Mouse (Mus musculus) right cerebral cortex, postnatal 10 days (tissue): Measurements from ENCODE around the gene Acoxl.
A peak's percentile ranks its signal among the peaks of the same experiment; 100 is the strongest.

Source experiments
- DNase-seq, 2 experiments: peaks; one replicate each; pipeline ENCODE4 v3.0.0; 2021; ENCODE audit warnings: low spot score in 2 of 2

Gene Acoxl

GRCm38 (mm10) chr2:128140183-128140582, 301.5 kb downstream of the Acoxl start:
- DNase-seq = no peak

DNA sequence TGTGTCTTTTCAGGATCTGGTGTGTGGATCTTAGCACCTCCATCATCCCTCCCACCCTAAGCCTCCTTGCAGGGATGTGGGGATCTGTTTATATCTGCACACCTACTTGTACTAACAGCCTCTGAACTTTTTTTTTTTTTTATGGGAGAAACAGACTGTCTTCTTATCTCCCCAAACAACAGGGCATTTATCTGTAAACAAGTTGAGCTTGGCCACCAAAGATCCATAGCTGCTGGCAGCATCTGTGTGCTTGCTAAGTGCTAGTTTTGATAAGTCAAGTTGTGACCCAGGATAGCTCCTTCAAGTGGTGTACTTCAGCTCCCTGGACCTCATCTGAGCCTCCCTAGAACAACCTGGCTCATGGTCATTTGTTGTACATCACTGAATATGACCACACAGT, 305.3 kb downstream of the Acoxl start:
- no peak for DNase-seq

- DNase-seq = no peak
Measured at GRCm38 (mm10) chr2:128145433-128145832, 306.8 kb downstream of the Acoxl start.

DNA sequence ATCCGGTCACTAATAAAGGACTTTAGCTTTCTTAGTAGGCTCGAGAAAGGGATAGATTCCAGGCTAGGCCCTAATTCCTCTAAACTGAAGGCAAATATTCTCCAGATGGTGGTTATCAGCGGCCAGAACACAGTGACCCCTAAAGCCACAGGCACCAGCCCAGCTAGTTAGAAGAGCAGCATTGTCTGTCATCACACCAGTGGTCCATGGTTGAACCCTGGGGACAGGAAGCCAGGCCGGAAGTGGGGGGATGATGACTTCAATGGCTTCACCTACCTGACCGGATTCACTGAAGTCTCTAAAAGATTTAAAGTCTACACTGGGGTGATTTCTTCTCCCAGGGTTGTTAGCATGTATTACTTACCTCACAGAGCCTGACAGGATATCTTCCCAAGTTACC, 310.9 kb downstream of the Acoxl start:
- no peak for DNase-seq

DNA sequence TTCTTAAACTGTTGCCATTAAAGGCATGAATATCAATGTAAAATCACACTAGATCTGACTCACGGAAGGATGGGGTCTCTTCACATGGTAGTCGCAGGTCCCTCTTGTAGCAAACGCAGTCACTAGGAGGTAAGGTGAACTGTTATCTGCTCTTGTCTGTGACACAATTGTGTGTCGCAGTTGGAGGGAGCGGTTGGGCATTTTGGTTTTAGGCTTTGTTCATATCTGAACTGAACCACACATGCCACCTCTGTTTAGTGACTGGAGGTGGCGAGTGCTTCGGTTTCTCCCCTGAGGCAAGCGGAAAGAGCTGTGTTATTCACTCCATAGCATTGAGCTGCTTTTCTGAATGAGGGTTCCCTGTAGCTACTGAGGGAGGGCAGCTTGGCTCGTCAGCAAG, 313.5 kb downstream of the Acoxl start:
- DNase-seq = no peak

GRCm38 (mm10) chr2:128152845-128153550, 314.3 kb downstream of the Acoxl start:
- no peak for DNase-seq

DNA sequence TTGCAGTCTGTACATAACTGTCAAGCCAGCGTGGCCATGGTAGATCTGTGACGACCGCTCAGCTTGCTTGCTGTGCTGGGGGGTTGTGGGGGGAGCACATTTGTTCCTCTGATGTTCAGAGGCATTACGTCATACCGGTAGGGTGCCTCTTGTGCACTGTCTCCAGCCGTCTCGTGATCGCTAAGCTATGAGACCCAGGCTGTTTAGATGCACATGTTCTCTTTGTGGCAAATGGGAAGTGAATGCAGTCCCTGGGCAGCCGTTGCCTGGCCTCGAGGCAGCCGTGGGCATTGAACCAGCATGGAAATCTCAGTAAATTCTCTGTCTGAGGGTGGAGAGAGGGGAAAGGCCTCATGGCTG, 314.9 kb downstream of the Acoxl start:
- DNase-seq = no peak

DNA sequence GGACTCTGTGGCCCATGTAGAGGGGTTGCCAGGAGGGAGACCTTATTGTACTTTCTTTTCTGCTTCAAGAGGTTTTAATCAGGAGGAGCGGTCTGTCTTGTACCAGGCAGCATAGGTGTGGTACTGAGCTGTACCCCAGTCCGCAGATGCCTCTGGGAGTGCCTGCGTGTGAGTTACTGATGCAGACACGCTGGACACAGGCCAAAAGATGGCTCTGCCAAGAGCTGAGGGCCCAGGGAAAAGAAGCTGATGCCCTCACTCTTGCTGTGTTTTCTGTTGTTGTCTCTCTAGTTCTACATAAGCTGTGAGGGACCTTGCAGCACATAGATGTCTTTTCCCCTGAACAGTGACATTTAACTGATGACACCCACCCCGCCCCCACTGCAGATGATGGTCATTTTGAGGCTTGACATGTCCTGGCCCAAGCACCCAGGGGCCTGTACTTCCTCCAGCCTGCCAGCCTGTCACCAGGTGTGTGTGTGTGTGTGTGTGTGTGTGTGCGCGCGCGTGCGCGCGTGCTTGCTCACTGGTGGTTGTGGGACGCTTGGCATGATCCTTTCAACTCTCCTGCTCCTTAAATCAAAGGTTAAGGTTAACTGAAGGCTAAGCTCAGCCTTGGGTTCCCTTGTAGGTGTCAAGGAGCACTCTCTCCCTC, 316.9 kb downstream of the Acoxl start:
- DNase-seq = no peak

GRCm38 (mm10) chr2:128156067-128156462, 317.4 kb downstream of the Acoxl start:
- DNase-seq = no peak

- DNase-seq = no peak
Measured at GRCm38 (mm10) chr2:128156557-128157412, 318.1 kb downstream of the Acoxl start.

GRCm38 (mm10) chr2:128158734-128159410, 320.2 kb downstream of the Acoxl start:
- no peak for DNase-seq

GRCm38 (mm10) chr2:128159619-128160125, 321.0 kb downstream of the Acoxl start:
- no peak for DNase-seq

DNA sequence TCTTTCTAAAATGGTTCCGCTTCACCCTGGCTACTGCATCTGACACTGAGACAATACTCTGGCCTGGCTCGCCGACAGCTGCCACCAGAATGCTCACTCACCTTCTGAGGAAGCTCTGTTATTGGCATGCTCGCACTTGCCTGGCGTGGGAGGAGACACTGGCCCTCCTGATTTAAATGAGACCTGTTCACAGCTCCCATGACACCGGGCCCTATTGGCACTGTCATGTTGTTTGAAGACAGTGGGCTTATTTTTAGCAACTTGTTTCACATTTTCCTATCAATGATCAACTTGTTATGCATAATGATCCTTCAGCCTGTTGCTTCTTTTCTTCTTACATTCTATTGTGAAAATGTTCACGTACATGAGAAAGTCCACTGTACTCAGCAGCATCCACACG, 324.5 kb downstream of the Acoxl start:
- DNase-seq = no peak

GRCm38 (mm10) chr2:128166623-128167423, 328.1 kb downstream of the Acoxl start:
- peak; percentile 71 to 84 for DNase-seq

GRCm38 (mm10) chr2:128167930-128168329, 329.3 kb downstream of the Acoxl start:
- DNase-seq = no peak

DNA sequence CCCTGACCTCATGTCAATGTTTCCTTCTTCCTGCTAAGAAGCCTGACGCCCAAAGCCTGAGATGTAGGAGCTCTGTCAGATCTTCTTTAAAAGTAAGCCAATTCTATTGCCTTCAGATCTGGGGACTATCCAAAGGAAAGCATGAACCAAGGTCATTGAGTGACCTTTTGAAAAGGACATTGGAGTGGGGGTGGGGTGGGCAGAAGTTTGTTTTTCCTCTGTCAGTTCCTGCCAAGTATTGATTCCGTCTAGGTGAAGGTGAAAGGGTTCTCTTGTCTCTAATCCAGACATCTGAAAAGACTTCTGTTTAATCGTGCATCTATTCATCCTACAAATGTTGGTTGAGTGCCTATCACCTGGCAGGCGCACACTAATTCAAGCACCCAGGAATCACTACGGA, 330.8 kb downstream of the Acoxl start:
- no peak for DNase-seq

GRCm38 (mm10) chr2:128169972-128170371, 331.3 kb downstream of the Acoxl start:
- peak in 1 of 2 experiments; percentile 53 for DNase-seq

- DNase-seq = no peak
Measured at GRCm38 (mm10) chr2:128170614-128171013, 331.9 kb downstream of the Acoxl start.

DNA sequence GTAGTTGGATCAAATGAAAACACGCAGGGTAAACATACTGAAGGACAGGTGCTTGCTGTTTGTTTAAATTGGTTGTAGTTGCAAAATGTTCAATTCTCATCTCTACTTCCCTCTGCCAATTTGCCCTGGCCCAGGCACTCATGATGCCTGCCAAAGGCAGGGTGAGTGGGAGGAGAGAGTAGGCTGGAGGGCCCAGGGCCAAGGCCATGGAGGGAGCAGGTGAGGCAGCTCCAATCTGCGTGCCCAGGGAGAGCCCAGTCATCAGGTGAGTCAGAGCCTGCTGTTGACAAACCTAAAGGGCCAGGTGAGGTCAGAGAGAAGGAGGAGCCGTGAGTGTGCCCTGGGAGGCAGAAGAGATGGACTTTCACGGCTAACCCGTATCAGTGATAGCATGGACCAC, 333.6 kb downstream of the Acoxl start:
- peak in 1 of 2 experiments; percentile 48 for DNase-seq
